Mouse (Mus musculus): ENCODE results near the gene Ifih1.

- TF ChIP-seq CTCF (IDR thresholded peaks at IDR 0.05; ENCODE audit: low read depth, low read length), result no peak
- no peak for TF ChIP-seq POLR2A (IDR thresholded peaks at IDR 0.05; ENCODE audit: extremely low read depth, insufficient read depth, low read length)
These were observed 39.0 kb upstream of the Ifih1 start for GRCm38 (mm10) chr2:62684989-62685595.

Measured in liver, adult 2 months (tissue).